Mouse (Mus musculus): ENCODE data around the gene Brip1.

GRCm38 (mm10) chr11:86170743-86171142 is 30.2 kb downstream of the Brip1 start:
- TF ChIP-seq EP300 (IDR thresholded peaks at IDR 0.05; ENCODE audit: low read depth) (no peak), CTCF (IDR thresholded peaks at IDR 0.05; ENCODE audit: low read depth) (no peak)

Measured in liver, postnatal 0 days (tissue).